Mouse (Mus musculus) heart, postnatal 0 days (tissue): ENCODE measurements around the gene Tmem106c. TPM values are rescaled to one million over a fixed set of nuclear protein-coding genes. Genes with fewer than 3 reads are reported as not detected.

Experiments
- ATAC-seq: fragments of 200-750 bp; cut with Nextera tagmentation; 2 replicates; pipeline ENCODE4 v1.8.0; 2017; ENCODE audit warnings: low read depth, moderate number of reproducible peaks, moderate library complexity; ENCODE audit not compliant: insufficient read depth
- DNase-seq: peaks from one replicate; pipeline ENCODE4 v3.0.0-alpha.2; 2016; ENCODE audit warnings: low spot score
- H3K27ac ChIP-seq: fragments of 300-500 bp; sonication (generic); 2 replicates; pipeline ENCODE4 v1.5.1; 2014; ENCODE audit warnings: low read depth, mild to moderate bottlenecking
- H3K27me3 ChIP-seq: fragments of 300-500 bp; sonication (generic); 2 replicates; pipeline ENCODE4 v1.6.1; 2014; ENCODE audit warnings: low read length, mixed read lengths; ENCODE audit not compliant: control insufficient read depth, insufficient read depth
- H3K36me3 ChIP-seq: fragments of 300-500 bp; sonication (generic); replicated peaks from 2 replicates; pipeline ENCODE4 v1.6.1; 2014; ENCODE audit warnings: low read length, mixed read lengths; ENCODE audit not compliant: control insufficient read depth, insufficient read depth
- H3K4me1 ChIP-seq: fragments of 300-500 bp; sonication (generic); 2 replicates; pipeline ENCODE4 v1.6.1; 2014; ENCODE audit warnings: antibody characterized with exemption; ENCODE audit not compliant: control insufficient read depth, insufficient read depth
- H3K4me2 ChIP-seq: fragments of 300-500 bp; sonication (generic); 2 replicates; pipeline ENCODE4 v1.6.1; 2014; ENCODE audit warnings: low read depth, mild to moderate bottlenecking, low read length, moderate library complexity
- H3K4me3 ChIP-seq: fragments of 300-500 bp; sonication (generic); 2 replicates; pipeline ENCODE4 v1.5.1; 2014; ENCODE audit warnings: low read depth, low read length
- H3K9ac ChIP-seq: fragments of 300-500 bp; sonication (generic); replicated peaks from 2 replicates; pipeline ENCODE4 v1.6.1; 2014; ENCODE audit warnings: low read depth, low read length, mixed read lengths
- H3K9me3 ChIP-seq: fragments of 300-500 bp; sonication (generic); replicated peaks from 2 replicates; pipeline ENCODE4 v1.6.1; 2016; ENCODE audit warnings: low read length; ENCODE audit not compliant: control insufficient read depth
- CTCF ChIP-seq: IDR thresholded peaks from 2 replicates; pipeline ENCODE4 v1.5.1; 2016; ENCODE audit warnings: antibody characterized with exemption, control low read depth, low read depth
- EP300 ChIP-seq: IDR thresholded peaks from 2 replicates; pipeline ENCODE4 v1.6.1; 2016; ENCODE audit warnings: antibody characterized with exemption, low read depth
- WGBS: fragments of 180-500 bp; shearing (Covaris S2); extraction: QIAGEN DNeasy Blood & Tissue Kit; methylation state at CpG from one replicate; pipeline ENCODE4 v1.1.7; 2014; 5-methylcytosine and 5-hydroxymethylcytosine counted together
- polyA plus RNA-seq: library from polyadenylated mRNA; unstranded; fragments of >200 nt; fragmentation: Nextera tagmentation; extraction: Ambion mirVana; gene quantifications from 2 replicates; pipeline ENCODE4 v1.2.1, GENCODE M21; 2015
- total RNA-seq: library from RNA; depleted of rRNA; stranded (reverse); fragments of >200 nt; gene quantifications from 2 replicates; pipeline ENCODE4 v1.2.3, GENCODE M21; 2014; ENCODE audit warnings: low replicate concordance

The Tmem106c gene
- total and polyA plus RNA-seq, 2 experiments from 2014 or later: 33.1 to 94.1 TPM

DNA sequence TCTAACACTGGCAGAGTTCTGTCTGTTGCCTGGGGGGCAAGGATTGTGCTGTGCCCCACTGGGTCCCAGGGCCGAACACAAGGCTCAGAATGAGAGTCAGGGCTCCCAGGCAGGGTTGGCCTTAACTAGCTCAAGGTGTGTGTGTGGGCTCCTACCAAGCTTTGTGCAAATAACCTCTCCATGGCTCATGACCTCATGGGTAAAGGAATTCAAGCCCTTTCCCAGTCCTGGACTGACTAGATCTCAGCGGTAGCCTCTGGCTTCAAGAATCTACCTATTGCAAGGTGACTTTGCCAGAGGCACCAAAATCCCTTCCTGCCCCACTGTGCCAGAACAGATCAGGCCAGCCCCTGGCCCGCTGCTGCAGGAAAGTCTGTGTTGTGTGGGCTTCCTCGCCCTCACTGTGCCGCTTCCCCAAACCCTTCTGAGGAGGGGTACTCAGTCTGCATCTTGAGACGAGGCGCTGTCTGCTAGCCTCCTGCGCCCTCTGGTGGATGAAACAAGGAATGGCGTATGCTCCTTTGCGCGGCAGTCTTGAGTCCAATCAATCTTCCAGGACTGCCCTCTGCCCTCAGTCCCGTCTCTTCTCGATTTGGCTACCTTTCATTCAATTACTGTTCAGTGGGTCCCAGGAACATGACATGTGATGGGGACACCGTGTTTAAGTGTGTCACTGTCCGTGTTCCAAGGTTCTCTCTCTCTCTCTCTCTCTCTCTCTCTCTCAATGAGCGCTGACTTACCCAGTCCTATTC, 11.7 kb upstream of the Tmem106c start:
- WGBS: 16% methylated on average over 16 of the region's 16 CpGs
- DNase-seq (peak; percentile 44), ATAC-seq (0 out of 2 replicates have a peak, but pooled peaks have one; percentile 28)
- Histone ChIP-seq H3K4me3 (no peak overlapping the region), H3K9ac (no peak overlapping the region), H3K4me1 (no peaks in the 10 kb centered on the region), H3K27me3 (peaks cover 19% of the 10 kb centered on the region; the same call in 1 of the 2 replicates), H3K36me3 (no peaks in the 10 kb centered on the region), H3K4me2 (no peak overlapping the region), H3K27ac (no peak overlapping the region), H3K9me3 (no peaks in the 10 kb centered on the region)
- no peak for TF ChIP-seq EP300
- TF ChIP-seq CTCF: peak; percentile 98

DNA sequence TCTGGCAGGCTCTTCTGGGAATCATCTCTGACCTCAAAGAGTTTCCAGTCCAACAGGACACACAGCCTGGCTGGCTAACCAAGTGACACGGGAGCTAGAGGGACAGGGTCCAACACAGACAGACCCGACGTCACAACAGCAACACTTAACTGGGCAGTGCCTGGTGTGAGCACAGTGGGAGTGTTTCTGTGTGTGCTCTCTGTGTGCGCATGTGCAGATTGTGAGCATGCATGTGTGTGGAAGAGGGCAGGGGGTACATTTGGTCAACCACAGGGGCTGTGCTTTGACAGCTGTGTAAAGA, 11.2 kb upstream of the Tmem106c start:
- ATAC-seq: no peak
- no peak overlapping the region for H3K4me3 ChIP-seq

DNA sequence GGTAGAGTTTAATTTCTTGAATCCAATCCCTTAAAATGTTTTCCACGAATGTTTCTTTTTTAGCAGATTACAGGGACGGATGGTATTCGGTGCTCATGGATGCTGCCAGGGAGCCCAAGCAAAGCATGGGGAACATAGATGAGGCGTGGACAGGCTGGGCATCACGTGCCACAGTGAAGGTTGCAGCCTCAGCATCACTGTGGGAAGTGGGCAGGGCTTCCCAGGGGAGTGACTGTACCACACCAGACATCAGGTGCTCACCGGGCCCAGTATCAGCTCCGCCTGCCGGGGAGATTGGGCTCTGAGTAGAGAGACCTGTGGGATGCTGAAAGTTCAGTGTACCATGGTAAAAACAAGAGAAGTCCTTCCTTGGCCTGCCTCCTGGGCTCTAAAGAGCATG, 9.3 kb upstream of the Tmem106c start:
- H3K4me3 ChIP-seq: no peak overlapping the region
- no peaks in the 10 kb centered on the region for H3K4me1 ChIP-seq
- no peaks in the 10 kb centered on the region for H3K36me3 ChIP-seq
- H3K4me2 ChIP-seq: no peak overlapping the region
- peaks cover 16% of the 10 kb centered on the region; the same call in 1 of the 2 replicates for H3K27me3 ChIP-seq
- DNase-seq: no peak
- H3K27ac ChIP-seq: no peak overlapping the region
- no peak overlapping the region for H3K9ac ChIP-seq
- no peaks in the 10 kb centered on the region for H3K9me3 ChIP-seq
- no peak for TF ChIP-seq CTCF
- TF ChIP-seq EP300: no peak
- no peak for ATAC-seq
- 76% methylated on average over 8 of the region's 8 CpGs for WGBS

More for the DNA sequence above, 11.2 kb upstream of the Tmem106c start:
- Histone ChIP-seq H3K27ac (no peak overlapping the region), H3K9ac (no peak overlapping the region), H3K36me3 (no peaks in the 10 kb centered on the region), H3K27me3 (peaks cover 19% of the 10 kb centered on the region; the same call in 1 of the 2 replicates), H3K4me1 (no peaks in the 10 kb centered on the region), H3K4me2 (no peak overlapping the region), H3K9me3 (no peaks in the 10 kb centered on the region)
- 63% methylated on average over 4 of the region's 4 CpGs for WGBS
- no peak for TF ChIP-seq EP300
- no peak for TF ChIP-seq CTCF
- no peak for DNase-seq

DNA sequence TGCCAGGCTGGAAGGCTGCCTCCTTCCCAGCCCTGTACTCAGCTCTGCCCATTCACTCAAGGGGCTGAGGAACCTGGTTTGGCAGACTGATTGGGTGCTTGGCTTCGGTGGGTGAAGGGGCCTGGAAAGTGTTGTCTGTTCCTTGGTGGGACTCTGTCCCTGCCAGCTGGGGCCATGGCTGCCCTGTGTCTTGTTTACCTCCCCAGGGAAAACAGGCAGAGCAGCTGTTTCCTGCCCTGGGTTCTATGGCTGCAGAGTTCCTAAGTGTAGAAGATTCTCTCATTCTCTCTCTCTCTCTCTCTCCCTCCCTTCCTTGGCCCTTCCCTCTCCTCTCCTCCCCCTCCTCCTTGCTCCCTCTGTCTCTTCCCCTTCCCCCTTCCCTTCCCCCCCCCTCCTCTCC, 8.7 kb upstream of the Tmem106c start:
- no peak overlapping the region for H3K9ac ChIP-seq
- H3K36me3 ChIP-seq: no peaks in the 10 kb centered on the region
- no peaks in the 10 kb centered on the region for H3K4me1 ChIP-seq
- no peak for ATAC-seq
- 31% methylated on average over 1 of the region's 1 CpGs for WGBS
- peaks cover 16% of the 10 kb centered on the region; the same call in 1 of the 2 replicates for H3K27me3 ChIP-seq
- no peak overlapping the region for H3K4me3 ChIP-seq
- no peaks in the 10 kb centered on the region for H3K9me3 ChIP-seq
- TF ChIP-seq CTCF (no peak), EP300 (no peak)
- H3K27ac ChIP-seq: no peak overlapping the region
- no peak for DNase-seq
- H3K4me2 ChIP-seq: no peak overlapping the region

DNA sequence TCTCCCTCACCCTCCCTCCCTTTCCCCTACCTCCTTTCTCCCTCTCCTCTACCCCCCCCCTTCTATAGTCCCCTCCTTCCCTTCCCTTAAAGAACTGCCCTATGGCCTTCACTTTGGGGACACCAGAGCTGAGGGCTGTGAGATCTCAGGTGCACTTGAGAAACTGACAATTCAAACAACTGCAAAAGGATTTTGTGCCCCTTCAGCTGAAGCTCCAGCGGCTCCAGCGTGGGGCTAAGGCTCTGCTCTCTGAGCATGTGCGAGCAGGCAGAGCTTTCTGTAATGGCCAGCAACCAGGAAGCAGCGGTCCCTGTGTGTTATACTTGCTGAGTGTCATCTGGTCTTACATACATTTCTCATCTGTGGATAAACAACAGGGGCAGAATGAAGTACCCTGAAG, 8.3 kb upstream of the Tmem106c start:
- H3K27ac ChIP-seq: no peak overlapping the region
- H3K9me3 ChIP-seq: no peaks in the 10 kb centered on the region
- peaks cover 16% of the 10 kb centered on the region; the same call in 1 of the 2 replicates for H3K27me3 ChIP-seq
- no peaks in the 10 kb centered on the region for H3K36me3 ChIP-seq
- no peak for DNase-seq
- 29% methylated on average over 4 of the region's 4 CpGs for WGBS
- TF ChIP-seq CTCF (no peak), EP300 (no peak)
- H3K4me2 ChIP-seq: no peak overlapping the region
- H3K4me1 ChIP-seq: no peaks in the 10 kb centered on the region
- no peak overlapping the region for H3K4me3 ChIP-seq
- ATAC-seq: no peak
- no peak overlapping the region for H3K9ac ChIP-seq

DNA sequence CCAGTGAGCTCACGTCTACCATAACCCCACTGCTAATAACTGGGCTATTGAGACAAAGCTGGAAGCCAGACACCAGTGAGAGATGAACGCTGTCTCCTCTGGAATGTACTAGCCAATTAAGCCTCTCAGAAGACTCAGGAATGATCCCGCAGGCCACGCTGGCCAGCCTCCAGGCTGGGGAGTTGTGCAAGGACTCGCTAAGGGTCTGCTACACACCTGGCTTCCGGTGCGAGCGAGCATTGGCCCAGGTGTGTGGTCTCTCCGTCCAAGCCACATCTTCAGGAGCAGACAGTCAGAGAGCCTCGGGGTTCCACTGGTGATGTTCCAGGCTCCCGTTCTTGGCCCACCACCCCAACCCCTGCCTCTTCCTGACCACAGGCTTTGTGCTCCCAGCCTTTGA, 7.6 kb upstream of the Tmem106c start:
- no peak for TF ChIP-seq CTCF
- TF ChIP-seq EP300: no peak
- no peak overlapping the region for H3K4me3 ChIP-seq
- peaks cover 16% of the 10 kb centered on the region; the same call in 1 of the 2 replicates for H3K27me3 ChIP-seq
- no peak overlapping the region for H3K27ac ChIP-seq
- ATAC-seq: no peak
- WGBS: 64% methylated on average over 11 of the region's 11 CpGs
- DNase-seq: no peak
- no peaks in the 10 kb centered on the region for H3K36me3 ChIP-seq
- no peaks in the 10 kb centered on the region for H3K4me1 ChIP-seq
- no peak overlapping the region for H3K9ac ChIP-seq
- H3K9me3 ChIP-seq: no peaks in the 10 kb centered on the region
- no peak overlapping the region for H3K4me2 ChIP-seq
